Mouse (Mus musculus) left cerebral cortex, adult 2 months (tissue): ENCODE measurements around the gene Cebpg. TPM values are rescaled to one million over a fixed set of nuclear protein-coding genes. Genes with fewer than 3 reads are reported as not detected.

Experiments used
- DNase-seq, 2 experiments: peaks; one replicate each; pipeline ENCODE4 v3.0.0; 2021 to 2022; ENCODE audit warnings: low spot score in 2 of 2, mixed read lengths in 1 of 2; ENCODE audit errors: extremely low spot score in 1 of 2
- H3K27ac ChIP-seq: fragments of 200-600 bp; 2 replicates; pipeline ENCODE4 v1.8.1; 2022
- H3K4me3 ChIP-seq: fragments of 200-600 bp; 2 replicates; pipeline ENCODE4 v1.8.1; 2022
- CTCF ChIP-seq: fragments of 200-600 bp; IDR thresholded peaks from 2 replicates; pipeline ENCODE4 v1.8.1; 2022; ENCODE audit warnings: antibody characterized with exemption, mild to moderate bottlenecking, moderate library complexity
- intact Hi-C: fragments of 180-260 bp; cut with DNase I; formaldehyde crosslinking; loops from one replicate; pipeline ENCODE4 v1.15.1; 2025
- total RNA-seq, 2 experiments: library from RNA; stranded (reverse); gene quantifications; 2 replicates each; pipeline ENCODE4 v1.2.3; 2021

Gene Cebpg
- total RNA-seq, 2 experiments from 2014 or later: 34.3 to 38.4 TPM

- intact Hi-C loops: no loop called here
- TF ChIP-seq CTCF: no peak
- peak overlapping the region; percentile 8; the same call in 1 of the 2 replicates for H3K27ac ChIP-seq
- H3K4me3 ChIP-seq: no peak overlapping the region
- no peak for DNase-seq
Observed at GRCm38 (mm10) chr7:35030567-35030966, 25.8 kb downstream of the Cebpg start.

- intact Hi-C loops: loop anchor here (5.0 to 10.0 kb wide), 4 partner anchors 58 to 625 kb away; partner anchors contain the start of gene Chst8
- DNase-seq: no peak
- no peak for TF ChIP-seq CTCF
- Histone ChIP-seq H3K4me3 (no peak overlapping the region), H3K27ac (no peak overlapping the region)
Observed at GRCm38 (mm10) chr7:35029648-35030047, 26.7 kb downstream of the Cebpg start.

GRCm38 (mm10) chr7:35029228-35029627, 27.1 kb downstream of the Cebpg start:
- H3K4me3 ChIP-seq: no peak overlapping the region
- intact Hi-C loops: loop anchor here (5.0 to 10.0 kb wide), 4 partner anchors 58 to 624 kb away; partner anchors contain the start of gene Chst8
- TF ChIP-seq CTCF: no peak
- no peak for DNase-seq
- H3K27ac ChIP-seq: no peak overlapping the region

GRCm38 (mm10) chr7:35028559-35028958, 27.8 kb downstream of the Cebpg start:
- no peak for TF ChIP-seq CTCF
- no peak for DNase-seq
- intact Hi-C loops: loop anchor here (5.0 to 10.0 kb wide), 4 partner anchors 59 to 624 kb away; partner anchors contain the start of gene Chst8
- peak overlapping the region; percentile 50 for H3K27ac ChIP-seq
- no peak overlapping the region for H3K4me3 ChIP-seq

DNA sequence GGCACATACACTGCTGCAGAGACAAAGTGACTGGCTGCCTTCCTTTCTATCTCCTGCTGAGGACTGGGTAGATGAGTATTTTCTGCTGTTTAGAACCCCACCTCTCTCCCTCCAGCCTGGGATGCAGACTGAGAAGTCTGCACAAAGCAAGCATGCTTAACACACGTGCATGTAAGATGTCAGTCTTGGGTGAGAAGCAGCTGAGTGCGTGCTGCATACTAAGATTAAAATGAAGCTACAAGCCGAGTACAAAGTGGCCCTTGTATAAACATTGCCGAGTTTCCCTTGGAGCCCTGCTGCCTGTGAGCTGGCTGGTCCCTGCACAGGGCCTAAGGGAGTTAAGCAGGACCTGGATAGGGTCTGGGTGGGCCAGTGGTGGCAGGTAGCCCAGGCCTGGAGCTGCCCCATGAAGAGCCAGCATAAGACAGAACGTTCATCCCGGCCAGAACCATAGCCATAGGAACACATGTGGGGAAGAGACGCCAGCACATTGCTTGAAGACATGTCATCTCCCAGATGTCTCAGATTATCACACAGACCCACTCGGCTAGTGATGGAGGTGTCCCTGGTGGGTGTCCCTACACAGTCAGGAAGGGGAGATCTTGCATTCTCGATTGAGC, 28.5 kb downstream of the Cebpg start:
- no peak for TF ChIP-seq CTCF
- Histone ChIP-seq H3K4me3 (no peak overlapping the region), H3K27ac (peak overlapping the region; percentile 50)
- DNase-seq: no peak
- intact Hi-C loops: loop anchor here (5.0 to 10.0 kb wide), 4 partner anchors 59 to 623 kb away; partner anchors contain the start of gene Chst8

- Histone ChIP-seq H3K4me3 (no peak overlapping the region), H3K27ac (peak overlapping the region; percentile 50; the same call in 1 of the 2 replicates)
- peak in 1 of 2 experiments; percentile 33 for DNase-seq
- peak; percentile 64 for TF ChIP-seq CTCF
- intact Hi-C loops: loop anchor here (1.0 to 10.0 kb wide), 7 partner anchors 60 to 622 kb away; partner anchors contain the start of genes Cebpa and Chst8
Observed at GRCm38 (mm10) chr7:35026838-35027291, 29.5 kb downstream of the Cebpg start.

GRCm38 (mm10) chr7:35026276-35026630, 30.1 kb downstream of the Cebpg start:
- no peak overlapping the region for H3K4me3 ChIP-seq
- intact Hi-C loops: loop anchor here (1.0 to 10.0 kb wide), 7 partner anchors 61 to 621 kb away; partner anchors contain the start of genes Cebpa and Chst8
- H3K27ac ChIP-seq: peak overlapping the region; percentile 57
- DNase-seq: no peak
- TF ChIP-seq CTCF: no peak

- TF ChIP-seq CTCF: peak; percentile 97
- peak overlapping the region; percentile 57 for H3K27ac ChIP-seq
- intact Hi-C loops: loop anchor here (1.0 to 10.0 kb wide), 7 partner anchors 62 to 621 kb away; partner anchors contain the start of genes Cebpa and Chst8
- no peak overlapping the region for H3K4me3 ChIP-seq
- DNase-seq: peak; percentile 77 to 86
Observed at GRCm38 (mm10) chr7:35025409-35026275, 30.7 kb downstream of the Cebpg start.

GRCm38 (mm10) chr7:35024426-35024825, 31.9 kb downstream of the Cebpg start:
- Histone ChIP-seq H3K4me3 (no peak overlapping the region), H3K27ac (no peak overlapping the region)
- no peak for DNase-seq
- no peak for TF ChIP-seq CTCF
- intact Hi-C loops: loop anchor here (10.0 kb wide), 1 partner anchor 620 kb away; no protein-coding TSS in a partner anchor

- no peak overlapping the region for H3K27ac ChIP-seq
- no peak; the same call in 1 of the 2 replicates for TF ChIP-seq CTCF
- no peak overlapping the region for H3K4me3 ChIP-seq
- DNase-seq: no peak
- intact Hi-C loops: loop anchor here (10.0 kb wide), 1 partner anchor 618 kb away; no protein-coding TSS in a partner anchor
Observed at GRCm38 (mm10) chr7:35023251-35023650, 33.1 kb downstream of the Cebpg start.

GRCm38 (mm10) chr7:35021365-35021764, 35.0 kb downstream of the Cebpg start:
- intact Hi-C loops: loop anchor here (10.0 kb wide), 1 partner anchor 617 kb away; no protein-coding TSS in a partner anchor
- DNase-seq: peak in 1 of 2 experiments; percentile 28
- Histone ChIP-seq H3K4me3 (no peak overlapping the region), H3K27ac (no peak overlapping the region)
- TF ChIP-seq CTCF: no peak

- intact Hi-C loops: no loop called here
- no peak overlapping the region for H3K4me3 ChIP-seq
- DNase-seq: no peak
Observed at GRCm38 (mm10) chr7:35015252-35015651, 41.1 kb downstream of the Cebpg start.

More at GRCm38 (mm10) chr7:35015252-35015651, 41.1 kb downstream of the Cebpg start:
- TF ChIP-seq CTCF: no peak
- no peak overlapping the region for H3K27ac ChIP-seq
